Mouse (Mus musculus) 3T3-L1 (cell line): ENCODE data around the gene Gm3336.

Experiments used
- DNase-seq: peaks from one replicate; pipeline ENCODE4 v3.0.0-alpha.2; 2015; ENCODE audit warnings: low read depth, low spot score

The Gm3336 gene

GRCm38 (mm10) chr8:70747211-70747890, 29.0 kb downstream of the Gm3336 start:
- no peak for DNase-seq

DNA sequence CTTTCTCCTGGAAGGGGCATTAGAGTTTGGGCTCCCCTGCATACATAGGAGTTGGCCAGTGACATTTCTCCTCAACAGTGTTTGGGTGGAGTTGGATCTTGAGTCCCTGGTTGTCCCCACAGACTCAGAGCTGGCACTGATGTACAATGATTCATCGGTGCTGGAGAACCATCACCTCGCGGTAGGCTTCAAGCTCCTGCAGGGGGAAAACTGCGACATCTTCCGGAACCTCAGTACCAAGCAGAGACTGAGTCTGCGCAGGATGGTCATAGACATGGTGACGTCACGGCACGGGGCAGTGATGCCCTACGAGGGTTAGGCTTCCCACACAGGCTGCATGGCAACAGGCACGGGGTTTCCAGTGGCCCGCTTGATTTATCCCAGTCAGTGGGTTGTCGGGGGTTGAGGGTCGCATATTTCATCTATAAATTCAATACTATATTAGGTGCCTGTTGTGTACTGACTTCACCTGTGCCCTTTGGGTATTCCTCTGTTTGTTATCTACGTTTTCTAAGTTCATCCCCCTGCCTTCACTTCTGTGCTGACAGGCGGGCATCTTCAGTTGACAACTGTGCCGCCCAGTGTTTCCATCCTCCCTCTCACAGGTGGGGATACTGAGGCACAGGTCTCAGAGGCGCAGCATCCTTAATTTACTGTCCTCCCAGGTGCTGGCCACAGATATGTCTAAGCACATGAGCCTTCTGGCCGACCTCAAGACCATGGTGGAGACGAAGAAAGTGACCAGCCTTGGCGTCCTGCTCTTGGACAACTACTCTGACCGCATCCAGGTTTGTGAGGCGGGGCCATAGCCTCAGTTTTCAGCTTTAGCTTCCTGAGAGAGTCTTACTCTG, 30.1 kb downstream of the Gm3336 start:
- DNase-seq = no peak

DNA sequence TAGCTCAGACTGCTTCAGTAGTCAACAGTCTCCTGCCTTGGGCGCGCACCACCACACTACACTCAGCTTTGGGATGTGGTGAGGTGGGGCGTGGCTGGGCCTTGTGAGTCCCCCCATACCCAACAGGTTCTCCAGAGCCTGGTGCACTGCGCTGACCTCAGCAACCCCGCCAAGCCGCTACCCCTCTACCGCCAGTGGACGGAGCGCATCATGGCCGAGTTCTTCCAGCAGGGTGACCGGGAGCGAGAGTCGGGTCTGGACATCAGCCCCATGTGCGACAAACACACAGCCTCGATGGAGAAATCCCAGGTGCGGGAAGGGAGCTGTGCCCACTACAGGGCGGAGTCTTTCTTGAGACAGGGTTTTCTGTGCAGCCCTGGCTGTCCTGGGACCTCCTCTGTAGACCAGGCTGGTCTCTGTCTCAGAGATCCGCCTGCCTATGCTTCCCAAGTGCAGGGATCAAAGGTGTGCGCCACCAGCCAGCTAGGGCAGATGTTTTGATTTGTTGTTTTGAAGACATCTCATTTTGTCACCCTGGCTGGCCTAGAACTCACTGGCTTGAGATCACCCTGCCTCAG, 30.8 kb downstream of the Gm3336 start:
- DNase-seq = no peak

DNA sequence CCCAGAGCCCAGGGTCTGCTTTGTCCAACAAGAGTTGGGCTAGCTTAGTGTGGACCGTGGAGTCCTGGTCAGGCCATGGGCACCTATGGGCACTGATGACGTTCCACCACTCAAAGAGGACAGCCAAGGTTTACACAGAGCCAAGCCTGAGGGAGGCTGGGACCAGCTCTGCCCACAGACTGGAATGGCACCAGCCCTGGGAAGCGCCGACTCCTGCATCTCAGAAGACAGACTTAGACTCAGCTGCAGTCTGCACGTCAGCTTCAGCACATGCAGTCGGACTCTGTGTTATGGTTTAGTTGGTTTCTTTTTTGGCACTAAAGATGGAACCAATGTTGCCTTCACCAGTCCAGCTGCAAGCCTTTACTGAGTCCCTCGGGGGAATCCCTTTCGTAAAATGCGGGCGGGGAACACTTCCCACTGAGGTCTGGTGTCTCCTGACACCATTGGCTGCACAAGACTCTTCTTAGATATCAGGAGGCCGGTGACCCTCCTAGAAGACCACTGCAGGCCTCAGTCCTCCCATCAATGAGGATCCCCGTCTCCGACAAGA, 31.9 kb downstream of the Gm3336 start:
- DNase-seq = no peak

DNA sequence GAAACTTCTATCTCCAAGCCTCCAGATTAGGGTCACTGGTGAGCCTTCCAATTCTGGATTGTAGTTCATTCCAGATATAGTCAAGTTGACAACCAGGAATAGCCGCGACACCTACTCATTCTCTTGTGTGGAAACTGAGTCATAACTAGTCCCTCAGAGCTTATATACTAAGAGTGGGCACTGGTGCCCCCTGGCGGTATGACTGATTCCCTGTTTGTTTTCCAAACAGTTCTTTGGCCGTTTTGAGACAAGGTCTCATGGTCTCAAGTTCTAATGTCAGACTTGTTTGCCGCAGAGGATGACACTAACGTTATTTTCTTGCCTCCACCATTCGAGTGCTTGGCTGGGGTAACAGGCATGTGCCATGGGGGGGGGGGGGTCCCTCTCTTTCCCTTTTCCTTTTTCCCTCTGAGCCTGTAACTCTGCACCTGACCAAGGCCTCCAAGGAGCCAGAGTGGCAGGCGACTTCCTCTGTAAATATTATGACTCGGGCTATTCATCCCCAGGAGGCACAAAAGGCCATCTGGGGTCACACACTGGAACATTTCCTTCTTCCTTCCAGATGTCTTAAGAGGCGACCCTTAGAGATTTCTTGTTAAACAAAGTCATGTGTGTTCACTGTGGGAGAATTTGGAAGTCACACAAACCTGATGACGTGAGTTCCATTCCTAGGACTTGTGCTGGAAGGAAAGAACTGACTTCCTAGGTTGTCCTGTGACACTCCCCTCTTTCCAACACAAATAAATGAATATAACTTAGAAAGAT, 33.8 kb downstream of the Gm3336 start:
- peak; percentile 88 for DNase-seq

GRCm38 (mm10) chr8:70753151-70753550, 34.8 kb downstream of the Gm3336 start:
- no peak for DNase-seq

DNA sequence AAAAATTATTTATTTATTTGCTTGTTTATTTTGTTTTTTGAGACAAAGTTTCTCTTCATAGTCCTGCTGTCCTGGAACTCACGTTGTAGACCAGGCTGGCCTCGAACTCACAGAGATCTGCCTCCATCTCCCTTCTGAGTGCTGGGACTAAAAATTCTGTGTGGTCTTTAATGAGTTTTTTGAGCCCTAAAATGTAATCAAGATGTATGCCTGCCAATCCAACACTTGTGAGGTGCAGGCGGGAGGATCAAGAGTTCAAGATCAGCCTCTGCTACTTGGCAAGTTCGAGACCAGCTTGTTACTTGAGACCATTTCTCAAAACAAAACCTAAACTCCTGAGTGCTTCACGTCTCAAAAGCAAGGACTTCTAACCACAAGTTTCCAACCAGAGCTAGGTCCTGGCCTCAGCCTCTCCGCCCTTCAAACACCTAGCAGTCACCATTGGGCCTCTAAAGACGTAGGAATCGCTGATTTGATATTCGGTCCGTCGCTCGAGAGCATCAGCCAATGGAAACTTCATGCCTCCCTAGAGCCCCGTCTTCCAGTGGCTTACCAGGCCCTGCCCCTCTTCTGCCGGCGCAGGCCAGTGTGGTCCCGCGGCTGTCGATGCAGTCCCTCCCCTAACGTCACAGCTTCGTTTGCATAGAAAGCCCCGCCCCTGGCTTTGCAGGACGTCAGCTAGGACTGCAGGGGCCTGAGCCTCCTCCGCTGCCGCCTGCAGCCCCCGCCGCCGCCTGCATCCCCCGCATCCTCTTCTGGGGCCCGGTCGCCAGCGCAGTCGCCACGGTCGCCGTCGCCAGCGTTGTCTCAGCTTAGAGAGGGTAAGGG, 35.9 kb downstream of the Gm3336 start, which contains the start of gene Rab3a:
Gene Rab3a (plus strand): TSS at position 637 of the 828 bp plus-strand sequence.
- DNase-seq = peak; percentile 100

- peak; percentile 55 for DNase-seq
These were observed 36.7 kb downstream of the Gm3336 start for GRCm38 (mm10) chr8:70754871-70755660.

GRCm38 (mm10) chr8:70755661-70756475, 37.5 kb downstream of the Gm3336 start:
- no peak for DNase-seq

- DNase-seq = no peak
These were observed 38.2 kb downstream of the Gm3336 start for GRCm38 (mm10) chr8:70756476-70757040.

GRCm38 (mm10) chr8:70757523-70758307, 39.4 kb downstream of the Gm3336 start:
- peak; percentile 71 for DNase-seq

- DNase-seq = no peak
These were observed 39.9 kb downstream of the Gm3336 start for GRCm38 (mm10) chr8:70758308-70758615.

GRCm38 (mm10) chr8:70758616-70759561, 40.5 kb downstream of the Gm3336 start:
- DNase-seq = peak; percentile 70

DNA sequence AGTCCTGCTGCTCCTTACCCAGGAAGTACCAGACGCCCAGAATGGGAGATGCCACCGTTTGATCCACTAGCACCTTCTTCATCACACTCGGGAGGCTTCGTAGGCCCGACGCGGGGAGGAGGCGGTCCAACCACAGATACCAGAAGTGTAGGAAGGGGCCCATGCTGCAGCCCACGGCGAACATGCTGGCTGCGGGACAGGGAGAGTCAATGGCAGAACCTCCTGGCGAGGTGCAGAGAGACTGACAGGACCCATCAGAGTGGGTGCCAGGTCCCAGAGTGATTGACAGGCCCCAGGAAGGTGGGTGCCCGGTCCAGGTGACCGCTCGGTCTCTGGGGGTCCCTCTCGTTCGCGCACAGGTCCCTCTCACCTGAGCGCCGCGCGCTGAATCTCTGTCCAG, 42.0 kb downstream of the Gm3336 start:
- DNase-seq = no peak

- peak; percentile 100 for DNase-seq
These were observed 42.5 kb downstream of the Gm3336 start, which contains the start of gene Mpv17l2 for GRCm38 (mm10) chr8:70760775-70761406. Gene Mpv17l2, minus strand, starts transcription at chr8:70760946.

GRCm38 (mm10) chr8:70762118-70762517, 43.8 kb downstream of the Gm3336 start:
- no peak for DNase-seq
